Mouse (Mus musculus) mesoderm, embryonic 11.5 days (tissue): ENCODE measurements around the gene Acvr1b.

Experiments
- DNase-seq: peaks from one replicate; pipeline ENCODE4 v3.0.0-alpha.2; 2012; ENCODE audit warnings: low read depth, low spot score

Acvr1b gene

DNA sequence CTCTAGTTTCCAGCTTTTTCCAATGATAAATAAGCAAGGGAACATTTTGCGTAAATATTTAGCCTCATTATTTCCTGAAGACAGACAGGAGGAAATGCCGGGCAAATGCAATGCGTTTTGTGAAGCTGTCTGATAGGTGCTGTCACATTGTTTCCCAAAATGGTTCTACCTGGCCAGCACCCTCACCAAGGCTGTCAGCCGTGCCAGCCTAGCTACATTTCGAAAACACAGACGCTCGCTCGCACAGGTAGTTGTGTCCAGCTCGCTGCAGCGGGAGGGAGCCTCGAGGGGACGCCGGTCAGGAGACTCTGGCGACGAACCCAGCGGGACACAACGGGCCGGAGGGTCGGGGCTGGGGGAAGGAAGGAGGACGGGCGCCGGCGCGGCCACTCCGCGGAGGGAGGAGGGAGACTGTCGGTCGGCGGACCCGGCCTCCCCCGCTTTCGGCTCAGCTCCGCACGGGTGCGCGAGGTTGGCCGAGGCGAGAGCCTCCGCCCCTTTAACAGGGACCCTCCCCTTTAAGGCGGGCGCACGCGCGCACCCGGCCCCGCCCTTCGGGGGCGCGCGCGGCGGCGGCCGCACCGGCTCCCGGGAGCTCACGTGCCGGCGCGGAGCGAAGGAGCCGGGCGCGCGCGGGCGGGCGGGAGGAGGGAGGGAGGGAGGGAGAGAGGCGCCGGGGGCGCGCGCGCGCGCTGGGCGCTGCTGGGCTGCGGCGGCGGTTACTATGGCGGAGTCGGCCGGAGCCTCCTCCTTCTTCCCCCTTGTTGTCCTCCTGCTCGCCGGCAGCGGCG lies at the start of gene Acvr1b:
Gene Acvr1b (plus strand): TSS at position 647 of the 791 bp plus-strand sequence.
- DNase-seq, result peak; percentile 93

DNA sequence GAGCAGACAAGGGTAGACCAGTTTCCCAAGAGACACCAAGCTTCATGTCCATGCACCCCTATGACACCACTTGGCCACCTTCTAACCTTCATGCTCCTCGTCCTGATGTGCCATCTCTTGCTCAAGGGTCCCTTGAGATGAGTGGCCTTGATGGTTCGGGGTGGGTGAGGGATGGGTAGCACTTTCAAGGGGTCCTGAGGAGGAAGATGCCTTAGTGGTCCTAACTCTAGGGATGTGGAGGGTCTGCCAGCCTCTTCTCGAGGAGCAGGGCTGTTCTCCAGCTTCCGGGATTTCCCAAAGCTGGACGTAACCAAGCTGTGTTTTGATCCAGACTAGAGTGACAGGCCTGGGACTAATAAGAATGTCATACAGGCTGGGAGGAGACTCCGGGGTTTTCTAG lies 48.3 kb upstream of the Acvr1b start:
- DNase-seq, result no peak

DNA sequence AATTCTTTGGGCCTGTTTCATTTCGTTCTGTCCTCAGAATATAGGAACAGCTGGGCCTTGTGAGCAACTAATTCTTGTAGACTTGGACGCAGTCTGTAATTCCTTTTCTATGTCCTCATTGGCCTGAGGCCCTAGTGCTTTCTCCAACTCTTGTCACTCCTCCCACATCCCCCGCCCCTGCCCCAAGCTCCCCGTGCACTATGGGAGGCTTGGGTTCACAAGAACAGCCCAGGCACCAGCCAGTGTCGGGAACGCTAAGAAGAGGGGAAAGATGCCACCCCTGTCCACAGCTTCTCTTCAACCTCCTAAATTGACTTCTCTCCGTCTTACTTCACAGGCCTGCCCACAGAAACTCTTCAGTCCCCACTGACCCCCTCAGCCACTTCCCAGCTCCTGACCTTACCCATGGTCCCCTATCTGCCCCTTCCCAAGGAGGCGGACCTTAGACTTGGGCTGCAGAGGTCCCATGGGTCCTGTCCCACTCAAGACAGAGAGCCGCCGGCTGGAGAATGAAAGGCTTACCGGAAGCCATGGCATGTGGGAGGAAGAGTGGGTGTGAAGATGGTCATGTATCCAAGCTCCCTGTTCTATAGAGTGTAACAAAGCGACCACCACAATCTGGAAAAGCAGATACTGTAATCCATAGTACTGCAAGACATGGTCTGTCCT lies 46.9 kb upstream of the Acvr1b start:
- DNase-seq, result no peak

DNA sequence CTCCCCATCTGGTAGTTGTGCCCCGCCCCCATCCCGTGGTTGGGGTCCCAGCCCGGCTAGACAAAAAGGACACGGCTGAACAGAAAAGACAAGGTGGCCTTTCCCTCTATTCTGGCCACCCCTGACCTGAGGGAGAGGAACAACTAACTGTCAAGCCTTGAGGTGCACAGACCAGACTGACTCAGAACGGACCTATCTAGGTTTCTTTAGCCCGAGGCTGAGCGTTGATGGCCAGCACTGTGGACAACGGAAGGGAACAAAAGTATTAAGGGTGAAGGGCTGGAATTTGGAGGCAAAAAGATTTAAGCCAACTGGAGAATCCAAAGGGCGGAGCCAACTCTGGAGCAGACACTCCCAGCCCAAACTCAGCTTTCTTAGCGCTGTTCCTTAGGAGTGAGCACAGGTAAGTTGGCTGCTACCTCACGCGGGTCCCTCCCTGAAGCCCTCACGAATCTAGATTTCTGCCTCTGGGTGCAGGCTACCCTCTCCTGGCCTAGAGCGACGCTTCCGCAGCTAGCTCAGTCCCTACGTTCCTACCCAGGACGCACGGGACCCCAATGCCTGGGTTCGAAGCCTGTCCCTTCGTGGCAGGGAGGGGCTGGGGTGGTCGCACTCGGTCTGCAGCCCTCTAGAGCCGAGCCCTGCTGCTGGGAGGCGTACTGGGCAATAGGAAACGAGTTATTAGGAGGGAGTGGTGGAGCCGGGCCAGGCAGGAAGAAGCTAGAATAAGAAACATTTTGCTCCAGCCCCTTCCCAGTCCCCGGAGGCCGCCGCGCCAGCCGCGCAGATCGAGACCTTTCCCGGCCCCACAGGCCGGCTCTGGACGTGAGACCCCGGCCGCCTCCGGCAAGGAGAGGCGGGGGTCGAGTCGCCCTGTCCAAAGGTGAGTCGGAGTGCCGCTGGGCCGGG lies 45.4 kb upstream of the Acvr1b start, which contains the start of gene Acvrl1:
Gene Acvrl1 (plus strand): TSS at position 342 of the 909 bp plus-strand sequence.
- no peak for DNase-seq

DNA sequence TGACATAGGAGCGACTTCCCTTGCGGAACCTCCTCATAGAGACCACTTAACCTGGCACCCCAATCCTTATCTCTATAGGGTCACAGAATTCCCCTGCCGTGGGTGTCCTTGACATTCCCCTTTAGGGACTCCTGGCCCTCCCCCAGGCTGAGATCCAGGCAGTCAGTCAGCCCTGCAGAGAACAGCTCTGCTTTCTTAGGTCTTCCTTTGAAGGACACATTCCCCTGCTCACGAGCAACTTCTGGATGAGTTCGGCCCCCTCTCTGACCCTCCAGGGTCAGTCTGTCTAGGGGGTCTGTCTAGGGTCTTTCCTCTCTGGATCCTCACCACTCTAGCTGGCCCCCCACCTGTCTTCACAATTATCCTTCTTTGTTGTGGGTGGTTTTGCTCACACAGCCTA lies 44.5 kb upstream of the Acvr1b start:
- no peak for DNase-seq

DNA sequence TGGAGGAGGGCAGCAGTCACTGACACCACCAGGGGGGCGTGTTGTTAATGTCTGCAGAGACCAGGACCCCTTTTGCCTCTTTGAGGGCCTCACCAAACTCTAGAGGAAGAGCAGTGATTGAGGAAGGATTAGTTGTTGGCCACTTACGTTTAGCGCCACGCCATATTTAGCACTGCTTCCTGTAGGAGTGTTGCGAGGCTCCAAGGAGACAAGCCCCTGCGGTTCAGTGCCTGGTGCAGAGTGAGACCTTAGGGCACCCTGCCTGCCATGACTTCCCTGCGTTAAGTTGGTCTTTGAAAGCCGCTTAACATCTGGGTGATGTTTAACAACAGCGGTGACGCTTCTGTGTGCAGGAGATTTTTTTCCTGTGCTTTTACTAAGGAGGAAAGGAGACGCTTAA lies 42.4 kb upstream of the Acvr1b start:
- DNase-seq, result no peak

DNA sequence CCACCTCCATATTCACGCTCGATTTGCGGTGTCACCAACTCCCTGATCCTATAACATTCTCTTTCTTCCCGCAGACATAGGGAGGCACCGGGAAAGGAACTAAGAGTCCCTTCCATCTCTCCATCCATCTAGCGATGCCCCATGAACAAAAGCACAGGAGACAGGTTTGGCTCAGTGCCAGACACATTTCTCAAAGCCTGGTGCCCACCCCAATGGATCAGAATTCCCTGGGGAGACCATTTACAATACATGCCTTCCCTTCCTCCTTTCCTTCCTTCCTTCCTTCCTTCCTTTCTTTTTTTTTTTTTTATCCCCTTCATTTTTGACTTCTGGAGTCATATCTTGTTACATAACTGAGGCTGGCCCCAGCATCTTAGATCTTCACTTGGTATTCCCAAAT lies 41.8 kb upstream of the Acvr1b start:
- no peak for DNase-seq

DNA sequence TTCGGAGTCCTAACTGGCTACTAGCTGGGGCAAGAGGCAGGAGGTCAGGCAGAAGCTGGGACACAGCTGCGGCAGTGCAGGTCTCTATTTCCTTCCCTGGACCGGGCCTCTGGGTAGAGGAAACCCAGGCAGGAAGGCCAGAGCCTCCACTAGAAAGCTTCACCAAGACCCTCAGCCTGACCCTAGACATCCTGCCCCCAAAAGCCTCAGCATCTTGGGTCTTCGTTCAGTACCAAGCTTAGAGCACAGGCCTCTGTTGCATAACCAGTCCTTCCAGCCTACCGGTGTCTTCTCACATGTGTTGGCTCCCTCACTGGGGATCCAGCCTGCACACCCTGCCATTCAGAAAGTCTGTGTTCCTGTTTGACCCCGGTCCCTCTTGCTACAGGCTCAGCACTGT lies 41.1 kb upstream of the Acvr1b start:
- no peak for DNase-seq

DNA sequence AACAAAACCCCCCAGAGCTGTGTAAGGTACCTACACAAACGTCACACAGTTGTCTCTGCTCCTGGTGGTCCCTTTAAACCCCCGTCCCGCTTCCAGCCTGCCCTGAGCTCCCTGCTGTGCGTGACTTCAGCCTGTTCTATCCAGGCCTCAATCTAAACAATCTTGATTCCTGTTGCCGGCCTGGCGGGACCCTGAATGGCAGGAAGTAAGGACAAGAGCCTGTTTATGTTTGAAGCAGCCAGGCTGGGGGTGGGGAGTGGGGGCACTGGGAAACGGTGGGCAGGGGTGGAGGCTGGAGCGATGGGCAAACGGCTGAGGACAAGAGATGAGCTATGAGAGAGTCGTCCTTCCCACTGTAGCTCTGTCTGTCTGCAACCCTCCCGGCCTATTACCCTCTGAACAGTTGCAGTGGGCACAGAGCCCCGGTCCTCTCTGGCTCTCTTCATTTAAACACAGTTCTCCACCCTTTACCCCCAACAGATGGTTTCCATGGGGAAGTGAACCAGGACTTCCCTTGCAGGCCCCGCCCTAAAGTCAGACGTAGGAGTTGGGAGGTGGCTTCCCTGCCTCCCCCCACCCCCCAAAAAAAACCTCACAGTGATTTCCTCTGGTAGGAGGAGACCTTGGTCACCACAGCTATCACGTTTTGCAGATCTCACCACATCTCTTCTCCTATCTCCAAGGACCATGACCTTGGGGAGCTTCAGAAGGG lies 39.7 kb upstream of the Acvr1b start:
- DNase-seq, result no peak

DNA sequence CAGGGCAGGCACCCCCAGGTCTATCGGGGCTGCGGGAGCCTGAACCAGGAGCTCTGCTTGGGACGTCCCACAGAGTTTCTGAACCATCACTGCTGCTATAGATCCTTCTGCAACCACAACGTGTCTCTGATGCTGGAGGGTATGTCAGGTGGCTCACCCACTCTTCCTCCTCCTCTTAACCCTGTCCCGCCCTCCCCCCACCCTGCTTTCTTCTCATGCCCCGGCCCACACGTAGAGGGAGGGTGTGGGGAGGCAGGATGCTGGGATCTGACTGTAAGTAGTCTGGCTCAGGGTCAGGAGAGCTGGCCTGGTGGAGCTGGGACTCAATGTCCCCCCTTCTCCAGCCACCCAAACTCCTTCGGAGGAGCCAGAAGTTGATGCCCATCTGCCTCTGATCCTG lies 38.5 kb upstream of the Acvr1b start:
- no peak for DNase-seq

DNA sequence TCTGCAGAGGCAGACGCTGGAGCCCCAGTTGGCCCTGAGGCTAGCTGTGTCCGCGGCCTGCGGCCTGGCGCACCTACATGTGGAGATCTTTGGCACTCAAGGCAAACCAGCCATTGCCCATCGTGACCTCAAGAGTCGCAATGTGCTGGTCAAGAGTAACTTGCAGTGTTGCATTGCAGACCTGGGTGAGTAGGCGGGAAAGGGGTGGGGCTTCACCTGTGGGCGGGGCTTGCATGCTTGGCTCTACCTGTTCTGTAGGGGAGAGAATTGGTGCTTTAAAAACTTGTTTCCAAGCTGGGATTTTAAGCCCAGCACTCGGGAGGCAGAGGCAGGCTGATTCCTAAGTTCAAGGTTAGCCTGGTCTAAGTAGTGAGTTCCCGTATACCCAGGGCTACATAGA lies 36.4 kb upstream of the Acvr1b start:
- no peak for DNase-seq

DNA sequence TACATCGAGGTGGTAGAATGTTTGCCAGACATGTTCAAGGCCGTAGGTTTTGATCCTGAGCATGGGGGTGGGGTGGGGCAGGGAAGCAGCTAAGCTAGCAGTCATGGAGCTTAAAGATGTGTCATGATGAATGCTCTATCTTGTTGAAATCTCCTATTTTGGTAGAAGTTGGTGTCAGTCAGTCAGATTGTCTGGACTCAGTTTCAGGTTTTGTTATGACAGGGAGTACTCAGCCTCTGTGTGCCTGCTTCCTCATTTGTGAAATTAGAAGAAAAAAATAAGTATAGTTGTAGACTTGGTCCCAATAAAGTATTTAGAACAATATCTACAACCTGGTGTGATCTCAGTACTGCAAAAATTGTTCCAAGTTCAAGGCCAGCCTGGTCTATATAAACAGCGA lies 35.2 kb upstream of the Acvr1b start:
- DNase-seq, result no peak

DNA sequence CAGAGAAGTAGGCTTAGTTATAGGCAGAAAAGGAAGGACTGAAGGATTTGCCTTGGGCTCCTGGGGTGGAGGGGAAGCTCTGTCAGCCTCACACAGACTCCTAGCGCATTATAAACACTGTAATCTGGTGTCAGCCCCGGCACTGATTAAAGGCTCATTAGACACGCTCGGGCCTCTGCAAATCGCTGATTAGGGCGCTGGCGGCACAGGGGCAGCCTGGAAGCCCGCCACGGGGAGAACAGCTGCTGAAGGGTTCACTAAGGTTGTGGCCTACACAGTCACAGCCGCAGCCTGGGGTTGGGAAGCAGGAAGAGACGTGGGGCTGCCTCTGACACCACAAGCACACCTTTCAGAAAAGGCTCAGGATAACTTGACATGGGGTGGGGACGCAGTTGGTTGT lies 34.0 kb upstream of the Acvr1b start:
- DNase-seq, result no peak

DNA sequence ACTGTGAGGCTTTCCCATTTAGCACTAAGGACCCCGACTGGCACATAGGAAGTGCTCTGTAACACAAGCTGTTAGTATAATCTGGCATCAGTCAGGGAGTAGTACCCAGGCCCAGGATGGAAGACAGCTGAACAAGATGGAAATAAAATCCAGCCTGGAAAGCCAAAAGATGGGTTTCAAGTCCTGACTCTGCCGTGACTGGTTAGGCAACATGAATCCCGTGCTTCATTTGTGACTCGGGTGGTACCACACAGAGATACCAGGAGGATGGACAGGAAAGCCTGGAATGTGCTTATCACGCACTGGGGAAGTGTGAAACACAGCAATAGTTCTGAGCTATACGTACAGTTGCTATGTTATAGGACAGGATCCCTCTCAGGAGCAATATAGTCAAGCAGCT lies 33.3 kb upstream of the Acvr1b start:
- DNase-seq, result no peak

DNA sequence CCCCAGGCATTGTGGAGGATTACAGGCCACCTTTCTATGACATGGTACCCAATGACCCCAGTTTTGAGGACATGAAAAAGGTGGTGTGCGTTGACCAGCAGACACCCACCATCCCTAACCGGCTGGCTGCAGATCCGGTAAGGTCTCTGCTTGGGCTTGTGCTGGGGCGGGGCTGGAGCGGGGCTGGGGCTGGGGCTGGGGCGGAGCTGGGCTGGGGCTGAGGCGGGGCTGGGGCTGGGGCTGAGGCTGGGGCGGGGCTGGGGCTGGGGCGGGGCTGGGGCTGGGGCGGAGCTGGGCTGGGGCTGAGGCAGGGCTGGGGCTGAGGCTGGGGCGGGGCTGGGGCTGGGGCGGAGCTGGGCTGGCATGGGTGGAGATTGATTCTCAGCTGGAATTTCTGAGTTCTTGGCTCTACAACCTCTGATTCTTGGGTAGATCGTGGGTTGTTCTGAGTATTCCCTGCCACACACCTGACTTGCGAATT lies 32.8 kb upstream of the Acvr1b start:
- no peak for DNase-seq

DNA sequence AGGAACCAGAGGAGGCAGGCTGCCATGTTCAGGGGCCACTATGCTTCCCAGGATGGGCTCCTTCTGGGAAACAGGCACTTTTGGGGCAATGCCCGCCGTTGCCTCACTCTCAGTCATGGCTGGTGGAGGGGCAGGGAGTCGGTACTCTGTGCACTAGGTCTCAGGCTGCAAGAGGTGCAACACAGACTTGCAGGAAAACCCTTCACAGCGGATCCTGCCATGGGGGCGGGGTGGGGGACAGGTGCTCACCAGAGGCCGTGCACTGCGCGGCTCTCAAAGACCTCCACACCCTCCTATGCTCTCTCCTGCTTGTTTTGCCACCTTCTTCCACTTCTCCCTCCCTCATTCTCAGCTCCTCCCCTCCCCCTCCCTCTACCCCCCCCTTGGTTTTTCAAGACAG lies 31.2 kb upstream of the Acvr1b start:
- DNase-seq, result no peak

DNA sequence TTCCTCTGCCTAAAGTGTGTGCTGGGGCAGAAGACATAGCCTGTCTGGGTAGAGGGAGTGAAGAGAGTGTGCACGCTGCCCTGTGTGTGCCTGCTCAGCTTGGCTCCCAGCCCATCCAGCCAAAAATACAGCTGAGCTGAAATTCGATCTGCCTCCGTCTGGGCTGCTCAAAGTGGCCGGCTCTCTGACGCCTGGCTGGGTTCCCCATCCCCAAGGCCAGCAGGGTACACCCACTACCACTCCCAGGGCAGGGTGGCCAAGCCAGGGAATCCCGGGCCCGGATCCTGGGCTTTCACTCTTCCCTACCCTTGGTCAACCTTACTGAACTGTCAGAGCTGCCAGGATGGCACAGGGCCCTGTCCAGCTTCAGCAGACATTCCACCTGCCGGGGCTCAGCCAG lies 30.4 kb upstream of the Acvr1b start:
- DNase-seq, result no peak

DNA sequence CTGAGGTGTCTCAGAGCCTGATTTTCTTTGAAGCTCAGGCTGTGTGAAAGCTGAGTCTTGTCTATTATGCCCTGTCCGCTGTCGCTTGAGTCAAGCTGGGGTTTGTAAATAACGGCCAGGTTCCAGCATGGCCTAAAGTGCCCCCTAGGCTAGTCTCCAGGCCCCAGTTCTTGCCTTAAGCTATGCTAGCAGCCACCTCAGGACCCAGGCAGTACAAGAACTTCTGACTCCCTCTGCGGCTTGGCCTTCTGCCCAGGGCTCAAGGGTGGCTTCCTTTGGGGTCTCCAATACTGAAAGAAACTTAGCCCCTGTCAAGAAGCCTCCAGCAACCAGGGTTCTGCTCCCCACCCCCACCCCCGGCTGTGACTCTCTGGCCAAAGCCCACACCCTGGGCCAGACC lies 29.7 kb upstream of the Acvr1b start:
- DNase-seq, result no peak

DNA sequence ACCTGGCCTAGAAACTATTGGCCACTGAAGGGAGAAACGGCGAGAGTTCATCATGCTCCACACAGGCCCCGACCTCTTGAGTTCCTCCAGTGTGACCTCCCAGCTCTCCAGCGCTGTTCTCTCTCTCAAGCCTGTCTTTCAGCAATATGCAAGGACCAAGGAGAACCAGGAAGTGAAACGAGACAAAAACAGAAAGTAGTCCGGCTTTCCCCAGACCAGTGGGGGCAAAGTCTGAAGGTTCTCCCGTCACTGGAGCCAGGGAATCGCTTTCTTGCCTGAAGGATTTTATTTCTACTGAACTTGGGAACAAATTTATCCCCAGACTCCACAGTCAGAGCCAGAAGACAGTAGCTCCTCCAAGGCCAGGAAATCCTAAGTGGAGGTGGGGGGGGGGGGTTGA lies 29.1 kb upstream of the Acvr1b start:
- DNase-seq, result no peak

DNA sequence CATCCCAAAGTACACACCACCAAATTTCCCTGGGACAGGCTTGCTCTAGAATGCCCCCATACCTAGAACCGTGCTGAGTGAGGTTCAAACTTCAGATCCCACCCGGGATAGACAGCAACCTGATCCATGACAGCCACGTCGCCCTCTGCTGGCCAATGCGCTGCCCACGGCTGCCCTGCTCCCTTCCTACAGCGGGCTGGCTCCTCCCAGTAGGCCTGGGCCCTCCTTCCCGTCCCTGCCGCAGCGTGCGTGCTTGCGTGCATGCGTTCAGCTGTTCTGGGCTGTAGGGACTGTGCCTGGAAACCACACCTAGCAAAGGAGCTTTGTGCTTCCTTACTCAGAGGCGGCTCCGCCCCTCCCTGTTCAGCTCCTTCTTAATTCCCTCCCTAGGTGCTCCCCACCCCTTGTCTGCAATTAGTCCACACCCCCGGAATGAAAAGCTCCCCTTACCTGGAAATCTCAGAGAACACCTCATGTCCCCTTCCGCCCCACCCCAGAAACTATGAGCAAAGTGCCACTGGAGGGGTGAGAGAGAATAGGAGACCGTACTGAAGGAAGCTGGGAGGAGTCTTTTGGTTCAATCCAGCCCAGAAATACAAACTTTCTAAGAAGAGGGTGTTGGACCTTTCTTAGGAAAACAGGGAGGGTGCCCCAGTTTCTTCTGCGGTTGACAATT lies 28.3 kb upstream of the Acvr1b start:
- peak; percentile 95 for DNase-seq
